Mouse (Mus musculus) heart, embryonic 14.5 days (tissue): ENCODE results near the gene Cnga3. TPM values are rescaled to one million over a fixed set of nuclear protein-coding genes. Genes with fewer than 3 reads are reported as not detected.

ENCODE experiments used
- ATAC-seq: fragments of 200-750 bp; cut with Nextera tagmentation; 2 replicates; pipeline ENCODE4 v1.8.0; 2017; ENCODE audit warnings: low read depth, moderate TSS enrichment; ENCODE audit not compliant: insufficient number of reproducible peaks, insufficient read depth, low FRiP score
- H3K27ac ChIP-seq, 2 experiments: fragments of 200-500 bp in 1 of 2; fragments of 300-500 bp in 1 of 2; sonication (generic) in 1 of 2; replicated peaks in 1 of 2; 2 replicates each; pipeline ENCODE4 v1.5.1; 2012 to 2014; ENCODE audit warnings: low read depth in 2 of 2, low read length in 2 of 2, control low read depth in 1 of 2, mild to moderate bottlenecking in 1 of 2, mixed read lengths in 1 of 2; ENCODE audit not compliant: control insufficient read depth in 1 of 2, insufficient read depth in 1 of 2
- H3K27me3 ChIP-seq: fragments of 300-500 bp; sonication (generic); 2 replicates; pipeline ENCODE4 v1.6.1; 2014; ENCODE audit warnings: mild to moderate bottlenecking, low read length, control low read depth; ENCODE audit not compliant: control insufficient read depth, insufficient read depth
- H3K36me3 ChIP-seq: fragments of 300-500 bp; sonication (generic); 2 replicates; pipeline ENCODE4 v1.6.1; 2014; ENCODE audit warnings: mild to moderate bottlenecking, control low read depth, low read length, mixed read lengths; ENCODE audit not compliant: control insufficient read depth, insufficient read depth
- H3K4me1 ChIP-seq, 2 experiments: fragments of 200-500 bp in 1 of 2; fragments of 300-500 bp in 1 of 2; sonication (generic) in 1 of 2; 2 replicates each; pipeline ENCODE4 v1.6.1; 2012 to 2014; ENCODE audit warnings: low read length in 2 of 2, control low read depth in 1 of 2, mixed read lengths in 1 of 2; ENCODE audit not compliant: control insufficient read depth in 2 of 2, insufficient read depth in 2 of 2
- H3K4me2 ChIP-seq: fragments of 300-500 bp; sonication (generic); 2 replicates; pipeline ENCODE4 v1.6.1; 2014; ENCODE audit warnings: mild to moderate bottlenecking, low read length
- H3K4me3 ChIP-seq, 2 experiments: fragments of 200-500 bp in 1 of 2; fragments of 300-500 bp in 1 of 2; sonication (generic) in 1 of 2; 2 replicates each; pipeline ENCODE4 v1.5.1; 2012 to 2014; ENCODE audit warnings: low read length in 2 of 2, mild to moderate bottlenecking in 2 of 2, control low read depth in 1 of 2, low read depth in 1 of 2, moderate library complexity in 1 of 2; ENCODE audit not compliant: control insufficient read depth in 1 of 2, insufficient read depth in 1 of 2
- H3K9ac ChIP-seq: fragments of 300-500 bp; sonication (generic); 2 replicates; pipeline ENCODE4 v1.6.1; 2014; ENCODE audit warnings: mild to moderate bottlenecking, low read length
- H3K9me3 ChIP-seq: fragments of 300-500 bp; sonication (generic); 2 replicates; pipeline ENCODE4 v1.6.1; 2016; ENCODE audit warnings: low read length, control low read depth; ENCODE audit not compliant: control insufficient read depth
- WGBS: fragments of 180-500 bp; shearing (Covaris S2); extraction: QIAGEN DNeasy Blood & Tissue Kit; methylation state at CpG from one replicate; pipeline ENCODE4 v1.1.7; 2014; 5-methylcytosine and 5-hydroxymethylcytosine counted together
- polyA plus RNA-seq: library from polyadenylated mRNA; unstranded; fragments of >200 nt; fragmentation: Nextera tagmentation; extraction: Ambion mirVana; gene quantifications from 2 replicates; pipeline ENCODE4 v1.2.1, GENCODE M21; 2014

The Cnga3 gene
- polyA plus RNA-seq, 1 experiment from 2014 or later, result not detected

GRCm38 (mm10) chr1:37207743-37208142 lies 6.5 kb upstream of the Cnga3 start:
- no peaks in the 10 kb centered on the region for H3K36me3 ChIP-seq
- no peaks in the 10 kb centered on the region for H3K9me3 ChIP-seq
- no peaks in the 10 kb centered on the region for H3K4me1 ChIP-seq
- no peaks in the 10 kb centered on the region for H3K27me3 ChIP-seq
- H3K4me2 ChIP-seq, result no peak overlapping the region
- WGBS, result 72% methylated on average over 8 of the region's 8 CpGs
- H3K27ac ChIP-seq, result no peak overlapping the region
- no peak overlapping the region for H3K9ac ChIP-seq
- H3K4me3 ChIP-seq, result no peak overlapping the region
- ATAC-seq, result no peak

- Histone ChIP-seq H3K36me3 (no peaks in the 10 kb centered on the region), H3K27ac (no peak overlapping the region), H3K9ac (no peak overlapping the region), H3K4me3 (no peak overlapping the region), H3K4me1 (no peaks in the 10 kb centered on the region), H3K9me3 (no peaks in the 10 kb centered on the region), H3K27me3 (no peaks in the 10 kb centered on the region), H3K4me2 (no peak overlapping the region)
- 83% methylated on average over 9 of the region's 9 CpGs for WGBS
- no peak for ATAC-seq
Measured at GRCm38 (mm10) chr1:37212375-37212774, 1.9 kb upstream of the Cnga3 start.

- WGBS, result 8% methylated on average over 14 of the region's 14 CpGs
- Histone ChIP-seq H3K4me3 (no peak overlapping the region), H3K27me3 (peaks cover 3% of the 10 kb centered on the region; the same call in 1 of the 2 replicates), H3K36me3 (no peaks in the 10 kb centered on the region), H3K9me3 (no peaks in the 10 kb centered on the region), H3K27ac (no peak overlapping the region), H3K4me1 (no peaks in the 10 kb centered on the region), H3K4me2 (no peak overlapping the region), H3K9ac (no peak overlapping the region)
- ATAC-seq, result no peak
Measured at GRCm38 (mm10) chr1:37218386-37218785, 4.2 kb downstream of the Cnga3 start.

- Histone ChIP-seq H3K9me3 (no peaks in the 10 kb centered on the region), H3K27ac (no peak overlapping the region), H3K4me3 (no peak overlapping the region), H3K4me1 (no peaks in the 10 kb centered on the region), H3K36me3 (no peaks in the 10 kb centered on the region), H3K4me2 (no peak overlapping the region), H3K9ac (no peak overlapping the region), H3K27me3 (peaks cover 3% of the 10 kb centered on the region; the same call in 1 of the 2 replicates)
- ATAC-seq, result no peak
- 84% methylated on average over 5 of the region's 5 CpGs for WGBS
Measured at GRCm38 (mm10) chr1:37219593-37219992, 5.4 kb downstream of the Cnga3 start.

GRCm38 (mm10) chr1:37220134-37220907 lies 6.1 kb downstream of the Cnga3 start:
- no peak overlapping the region for H3K4me2 ChIP-seq
- H3K27me3 ChIP-seq, result peaks cover 3% of the 10 kb centered on the region; the same call in 1 of the 2 replicates
- 42% methylated on average over 6 of the region's 6 CpGs for WGBS
- no peak overlapping the region for H3K9ac ChIP-seq
- H3K9me3 ChIP-seq, result no peaks in the 10 kb centered on the region
- H3K27ac ChIP-seq, result no peak overlapping the region
- ATAC-seq, result no peak
- H3K4me1 ChIP-seq, result no peaks in the 10 kb centered on the region
- no peaks in the 10 kb centered on the region for H3K36me3 ChIP-seq
- H3K4me3 ChIP-seq, result no peak overlapping the region

- Histone ChIP-seq H3K9ac (no peak overlapping the region), H3K9me3 (no peaks in the 10 kb centered on the region), H3K4me2 (no peak overlapping the region), H3K27me3 (peaks cover 5% of the 10 kb centered on the region; the same call in 1 of the 2 replicates), H3K36me3 (no peaks in the 10 kb centered on the region), H3K27ac (no peak overlapping the region), H3K4me1 (no peaks in the 10 kb centered on the region), H3K4me3 (no peak overlapping the region)
- ATAC-seq, result no peak
- 37% methylated on average over 7 of the region's 7 CpGs for WGBS
Measured at GRCm38 (mm10) chr1:37222002-37222401, 7.8 kb downstream of the Cnga3 start.

GRCm38 (mm10) chr1:37230404-37230803 lies 16.2 kb downstream of the Cnga3 start:
- Histone ChIP-seq H3K4me1 (peaks cover 0 to 2% of the 10 kb centered on the region in 2 experiments; a peak in 1 of 4 replicates), H3K4me3 (no peak overlapping the region), H3K9me3 (0 out of 2 replicates have a peak, but pooled peaks cover 4% of the 10 kb centered on the region), H3K36me3 (no peaks in the 10 kb centered on the region), H3K9ac (no peak overlapping the region), H3K4me2 (no peak overlapping the region), H3K27me3 (peaks cover 2% of the 10 kb centered on the region; the same call in 1 of the 2 replicates), H3K27ac (no peak overlapping the region)
- WGBS, result 49% methylated on average over 6 of the region's 6 CpGs
- ATAC-seq, result no peak
